Mouse (Mus musculus) ES-E14 (cell line): ENCODE data around the gene Cdc42. TPM values are rescaled to one million over a fixed set of nuclear protein-coding genes. Genes with fewer than 3 reads are reported as not detected.

Source experiments
- DNase-seq: peaks from one replicate; pipeline ENCODE4 v3.0.0-alpha.2; 2013; ENCODE audit warnings: low read depth, low spot score
- H3K27ac ChIP-seq: 2 replicates; pipeline ENCODE4 v1.5.1; 2012; ENCODE audit warnings: low read depth, mild to moderate bottlenecking, low read length, moderate library complexity, mixed read lengths; ENCODE audit not compliant: poor library complexity, insufficient read depth, severe bottlenecking
- H3K36me3 ChIP-seq: 2 replicates; pipeline ENCODE4 v1.6.1; 2012; ENCODE audit warnings: mild to moderate bottlenecking, low read length, moderate library complexity, mixed read lengths; ENCODE audit not compliant: control insufficient read depth, poor library complexity, insufficient read depth, severe bottlenecking
- H3K4me1 ChIP-seq, 2 experiments: fragments of 150-350 bp in 1 of 2; sonication (generic) in 1 of 2; 2 replicates each; pipeline ENCODE4 v1.6.1; 2012; ENCODE audit warnings: low read length in 2 of 2, mild to moderate bottlenecking in 1 of 2, mixed read lengths in 1 of 2; ENCODE audit not compliant: control insufficient read depth in 2 of 2, insufficient read depth in 2 of 2, poor library complexity in 1 of 2
- H3K4me3 ChIP-seq, 2 experiments: fragments of 150-350 bp in 1 of 2; sonication (generic) in 1 of 2; 2 replicates each; pipeline ENCODE4 v1.5.1; 2012; ENCODE audit warnings: low read length in 2 of 2, low read depth in 1 of 2, mild to moderate bottlenecking in 1 of 2, mixed read lengths in 1 of 2; ENCODE audit not compliant: insufficient read depth in 1 of 2, poor library complexity in 1 of 2, severe bottlenecking in 1 of 2
- H3K9ac ChIP-seq: 2 replicates; pipeline ENCODE4 v1.6.1; 2012; ENCODE audit warnings: low read depth, mild to moderate bottlenecking, low read length, mixed read lengths; ENCODE audit not compliant: poor library complexity, insufficient read depth, severe bottlenecking
- H3K9me3 ChIP-seq: fragments of 150-350 bp; sonication (generic); 2 replicates; pipeline ENCODE4 v1.6.1; 2012; ENCODE audit warnings: low read depth, mild to moderate bottlenecking, low read length; ENCODE audit not compliant: control insufficient read depth, insufficient read depth
- CHD2 ChIP-seq: IDR thresholded peaks from 2 replicates; pipeline ENCODE4 v1.6.1; 2014; ENCODE audit warnings: mild to moderate bottlenecking, low read depth, low read length, inconsistent platforms
- HCFC1 ChIP-seq: IDR thresholded peaks from 2 replicates; pipeline ENCODE4 v1.6.1; 2012; ENCODE audit warnings: low read length, inconsistent platforms, borderline replicate concordance; ENCODE audit not compliant: insufficient read depth
- MAFK ChIP-seq: IDR thresholded peaks from 2 replicates; pipeline ENCODE4 v1.6.1; 2014; ENCODE audit warnings: mild to moderate bottlenecking, low read depth, low read length, inconsistent platforms; ENCODE audit not compliant: insufficient read depth
- ZC3H11A ChIP-seq: IDR thresholded peaks from 2 replicates; pipeline ENCODE4 v1.6.1; 2012; ENCODE audit warnings: low read depth, mild to moderate bottlenecking, inconsistent platforms, low read length, borderline replicate concordance
- ZNF384 ChIP-seq: IDR thresholded peaks from 2 replicates; pipeline ENCODE4 v1.6.1; 2012; ENCODE audit warnings: low read depth, low read length, inconsistent platforms
- in situ Hi-C, 2 experiments: fragments of 600-800 bp; cut with MboI; formaldehyde crosslinking; loops; one replicate each; pipeline ENCODE4 v1.15.1; 2025; ENCODE audit warnings: low sequenced_read_pairs in 2 of 2, inconsistent platforms in 1 of 2; ENCODE audit not compliant: unreplicated experiment in 2 of 2
- total RNA-seq: library from RNA; depleted of rRNA; stranded (reverse); fragments of 300-350 nt; gene quantifications from 2 replicates; pipeline ENCODE4 v1.2.3, GENCODE M21; 2012

The Cdc42 gene
- total RNA-seq, 1 experiment = 189 TPM

DNA sequence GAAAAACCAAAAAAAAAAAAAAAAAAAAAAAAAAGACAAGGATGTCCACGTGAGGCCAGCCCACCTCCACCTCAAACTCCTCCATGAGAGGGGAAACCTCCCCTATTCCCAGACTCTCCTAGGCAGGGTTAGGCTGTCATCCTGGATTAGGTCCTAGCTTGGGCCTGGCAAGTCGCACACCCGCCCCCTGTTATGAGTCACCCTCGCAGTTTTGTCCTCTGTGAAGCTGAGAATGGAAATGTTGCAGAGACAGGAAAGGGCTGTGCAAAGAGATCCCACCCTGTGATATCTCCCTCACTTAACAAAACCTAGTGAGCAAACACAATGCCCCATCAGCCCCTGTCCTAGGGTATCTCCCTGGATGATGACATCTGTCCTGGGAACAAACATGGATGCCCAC lies 59.9 kb downstream of the Cdc42 start:
- H3K4me1 ChIP-seq = 0 out of 4 replicates have a peak, but pooled peaks cover 0 to 2% of the 10 kb centered on the region in 2 experiments
- no peaks in the 10 kb centered on the region for H3K9me3 ChIP-seq
- TF ChIP-seq CHD2 (no peak), ZNF384 (no peak)
- H3K27ac ChIP-seq = no peak overlapping the region
- in situ Hi-C loops = loop anchor here in 1 of 2 experiments (25.0 kb wide), 1 partner anchor 210 kb away; no protein-coding TSS in a partner anchor
- H3K4me3 ChIP-seq = no peak overlapping the region
- H3K36me3 ChIP-seq = no peaks in the 10 kb centered on the region
- no peak overlapping the region for H3K9ac ChIP-seq
- no peak for DNase-seq

DNA sequence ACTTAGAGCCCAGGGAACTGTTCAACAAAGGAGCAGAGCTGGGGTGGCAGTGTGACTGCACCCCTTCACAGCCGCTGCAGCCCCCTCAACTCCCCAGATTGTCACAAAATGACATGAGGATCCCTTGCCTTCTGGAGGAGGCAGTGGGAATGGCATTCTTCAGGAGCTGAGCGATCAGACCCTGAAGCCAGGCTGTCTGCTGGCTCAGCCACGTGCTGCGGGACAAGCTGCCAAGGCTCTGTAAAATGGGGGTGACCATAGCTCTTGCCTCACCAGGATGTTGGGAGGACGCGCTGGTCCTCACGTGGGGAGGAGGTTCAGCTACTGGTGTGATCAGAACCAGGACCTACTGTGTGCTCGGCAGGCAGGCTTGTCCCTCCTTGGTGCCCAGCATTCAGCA lies 62.6 kb downstream of the Cdc42 start:
- H3K4me3 ChIP-seq = no peak overlapping the region
- H3K27ac ChIP-seq = no peak overlapping the region
- in situ Hi-C loops = loop anchor here in 1 of 2 experiments (25.0 kb wide), 1 partner anchor 208 kb away; no protein-coding TSS in a partner anchor
- no peak overlapping the region for H3K9ac ChIP-seq
- no peak for DNase-seq
- H3K9me3 ChIP-seq = no peaks in the 10 kb centered on the region
- 0 out of 4 replicates have a peak, but pooled peaks cover 0 to 2% of the 10 kb centered on the region in 2 experiments for H3K4me1 ChIP-seq
- TF ChIP-seq ZNF384 (no peak), CHD2 (no peak), ZC3H11A (no peak), MAFK (no peak), HCFC1 (no peak)
- H3K36me3 ChIP-seq = no peaks in the 10 kb centered on the region

GRCm38 (mm10) chr4:137294474-137294873 lies 63.0 kb downstream of the Cdc42 start:
- no peak overlapping the region for H3K4me3 ChIP-seq
- no peaks in the 10 kb centered on the region for H3K36me3 ChIP-seq
- in situ Hi-C loops = loop anchor here in 1 of 2 experiments (25.0 kb wide), 1 partner anchor 207 kb away; no protein-coding TSS in a partner anchor
- H3K9me3 ChIP-seq = no peaks in the 10 kb centered on the region
- TF ChIP-seq CHD2 = no peak
- no peak for TF ChIP-seq HCFC1
- no peak for TF ChIP-seq ZC3H11A
- no peak for TF ChIP-seq ZNF384
- no peak for TF ChIP-seq MAFK
- no peak overlapping the region for H3K9ac ChIP-seq
- no peak for DNase-seq
- no peak overlapping the region for H3K27ac ChIP-seq
- H3K4me1 ChIP-seq = 0 out of 4 replicates have a peak, but pooled peaks cover 0 to 2% of the 10 kb centered on the region in 2 experiments

GRCm38 (mm10) chr4:137294032-137294431 lies 63.5 kb downstream of the Cdc42 start:
- no peak for DNase-seq
- no peak overlapping the region for H3K4me3 ChIP-seq
- in situ Hi-C loops = loop anchor here in 1 of 2 experiments (25.0 kb wide), 1 partner anchor 207 kb away; no protein-coding TSS in a partner anchor
- H3K27ac ChIP-seq = no peak overlapping the region
- no peak overlapping the region for H3K9ac ChIP-seq
- TF ChIP-seq CHD2 = no peak
- no peak for TF ChIP-seq HCFC1
- TF ChIP-seq MAFK = no peak
- TF ChIP-seq ZNF384 = no peak
- TF ChIP-seq ZC3H11A = no peak
- no peaks in the 10 kb centered on the region for H3K9me3 ChIP-seq
- H3K4me1 ChIP-seq = 0 out of 4 replicates have a peak, but pooled peaks cover 0 to 2% of the 10 kb centered on the region in 2 experiments
- no peaks in the 10 kb centered on the region for H3K36me3 ChIP-seq

- TF ChIP-seq ZNF384 = no peak
- TF ChIP-seq HCFC1 = no peak
- TF ChIP-seq CHD2 = no peak
- no peak for TF ChIP-seq ZC3H11A
- TF ChIP-seq MAFK = no peak
- H3K9ac ChIP-seq = no peak overlapping the region
- no peak overlapping the region for H3K27ac ChIP-seq
- no peaks in the 10 kb centered on the region for H3K36me3 ChIP-seq
- H3K4me1 ChIP-seq = 0 out of 4 replicates have a peak, but pooled peaks cover 0 to 2% of the 10 kb centered on the region in 2 experiments
- no peak for DNase-seq
- in situ Hi-C loops = loop anchor here in 1 of 2 experiments (25.0 kb wide), 1 partner anchor 205 kb away; no protein-coding TSS in a partner anchor
- H3K9me3 ChIP-seq = no peaks in the 10 kb centered on the region
- H3K4me3 ChIP-seq = no peak overlapping the region
Measured at GRCm38 (mm10) chr4:137292625-137293024, 64.9 kb downstream of the Cdc42 start.
